Mouse (Mus musculus) kidney, postnatal 0 days (tissue): ENCODE results near the gene Ecpas. TPM values are rescaled to one million over a fixed set of nuclear protein-coding genes. Genes with fewer than 3 reads are reported as not detected.

Experiments
- ATAC-seq: fragments of 200-750 bp; cut with Nextera tagmentation; replicated peaks from 2 replicates; pipeline ENCODE4 v1.8.0; 2017; ENCODE audit warnings: low read depth, moderate number of reproducible peaks, moderate TSS enrichment, moderate library complexity; ENCODE audit not compliant: low FRiP score
- DNase-seq: peaks from one replicate; pipeline ENCODE4 v3.0.0-alpha.2; 2016; ENCODE audit warnings: low spot score
- H3K27ac ChIP-seq: fragments of 300-500 bp; sonication (generic); 2 replicates; pipeline ENCODE4 v1.5.1; 2014; ENCODE audit warnings: mild to moderate bottlenecking
- H3K27me3 ChIP-seq: fragments of 300-500 bp; sonication (generic); 2 replicates; pipeline ENCODE4 v1.6.1; 2014; ENCODE audit warnings: low read length, mixed read lengths; ENCODE audit not compliant: insufficient read depth
- H3K36me3 ChIP-seq: fragments of 300-500 bp; sonication (generic); 2 replicates; pipeline ENCODE4 v1.6.1; 2014; ENCODE audit warnings: low read length, mixed read lengths; ENCODE audit not compliant: insufficient read depth
- H3K4me1 ChIP-seq: fragments of 300-500 bp; sonication (generic); replicated peaks from 2 replicates; pipeline ENCODE4 v1.6.1; 2014; ENCODE audit warnings: antibody characterized with exemption, low read length, mixed read lengths; ENCODE audit not compliant: insufficient read depth
- H3K4me2 ChIP-seq: fragments of 300-500 bp; sonication (generic); 2 replicates; pipeline ENCODE4 v1.6.1; 2014; ENCODE audit warnings: mild to moderate bottlenecking, low read length, moderate library complexity, mixed read lengths
- H3K4me3 ChIP-seq: fragments of 300-500 bp; sonication (generic); replicated peaks from 2 replicates; pipeline ENCODE4 v1.5.1; 2014; ENCODE audit warnings: low read depth, low read length
- H3K9ac ChIP-seq: fragments of 300-500 bp; sonication (generic); 2 replicates; pipeline ENCODE4 v1.6.1; 2014; ENCODE audit warnings: low read depth, low read length
- H3K9me3 ChIP-seq: fragments of 300-500 bp; sonication (generic); replicated peaks from 2 replicates; pipeline ENCODE4 v1.6.1; 2016; ENCODE audit warnings: low read length, inconsistent platforms, mixed read lengths
- CTCF ChIP-seq: IDR thresholded peaks from 2 replicates; pipeline ENCODE4 v1.5.1; 2016; ENCODE audit warnings: antibody characterized with exemption, low read depth, mild to moderate bottlenecking, moderate library complexity
- WGBS: fragments of 180-500 bp; shearing (Covaris S2); extraction: QIAGEN DNeasy Blood & Tissue Kit; methylation state at CpG from one replicate; pipeline ENCODE4 v1.1.7; 2014; 5-methylcytosine and 5-hydroxymethylcytosine counted together
- polyA plus RNA-seq: library from polyadenylated mRNA; unstranded; fragments of >200 nt; fragmentation: Nextera tagmentation; extraction: Ambion mirVana; gene quantifications from 2 replicates; pipeline ENCODE4 v1.2.1, GENCODE M21; 2015

The Ecpas gene
- polyA plus RNA-seq, 1 experiment from 2014 or later = 26.5 TPM

GRCm38 (mm10) chr4:58885341-58885740 is 27.2 kb downstream of the Ecpas start:
- Histone ChIP-seq H3K4me1 (no peaks in the 10 kb centered on the region), H3K9ac (no peak overlapping the region), H3K27ac (no peak overlapping the region), H3K36me3 (no peaks in the 10 kb centered on the region), H3K9me3 (no peaks in the 10 kb centered on the region), H3K27me3 (no peaks in the 10 kb centered on the region), H3K4me3 (no peak overlapping the region), H3K4me2 (no peak overlapping the region)
- ATAC-seq = no peak
- no peak for TF ChIP-seq CTCF
- WGBS = 48% methylated on average over 5 of the region's 5 CpGs
- DNase-seq = peak; percentile 77

GRCm38 (mm10) chr4:58883841-58884240 is 28.7 kb downstream of the Ecpas start:
- no peaks in the 10 kb centered on the region for H3K36me3 ChIP-seq
- no peak overlapping the region for H3K4me3 ChIP-seq
- no peaks in the 10 kb centered on the region for H3K27me3 ChIP-seq
- no peak overlapping the region for H3K27ac ChIP-seq
- 48% methylated on average over 2 of the region's 2 CpGs for WGBS
- TF ChIP-seq CTCF = no peak
- DNase-seq (no peak), ATAC-seq (no peak)
- no peaks in the 10 kb centered on the region for H3K4me1 ChIP-seq
- no peak overlapping the region for H3K4me2 ChIP-seq
- no peak overlapping the region for H3K9ac ChIP-seq
- no peaks in the 10 kb centered on the region for H3K9me3 ChIP-seq

DNA sequence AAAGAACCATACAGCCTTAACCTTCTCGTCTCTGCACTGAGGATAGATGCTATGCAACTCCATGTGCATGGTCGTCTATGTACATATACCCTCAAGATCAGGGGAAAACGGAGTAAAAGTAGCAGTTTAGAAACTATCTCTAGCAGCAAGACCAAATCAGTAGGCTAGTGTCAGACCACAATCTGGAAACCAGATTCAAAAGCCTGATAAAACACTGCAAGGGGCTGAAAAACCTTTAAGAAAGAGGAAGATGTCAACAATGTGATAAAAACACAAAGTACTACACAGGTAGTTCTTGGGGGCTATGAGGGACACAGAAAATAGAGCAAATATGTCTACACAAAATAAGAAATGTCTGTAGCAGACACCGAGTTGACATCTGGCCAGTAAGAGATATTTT is 38.2 kb downstream of the Ecpas start:
- Histone ChIP-seq H3K4me1 (no peaks in the 10 kb centered on the region), H3K27me3 (no peaks in the 10 kb centered on the region), H3K4me3 (no peak overlapping the region), H3K4me2 (no peak overlapping the region), H3K27ac (no peak overlapping the region), H3K36me3 (peaks cover 3% of the 10 kb centered on the region; the same call in 1 of the 2 replicates), H3K9me3 (no peaks in the 10 kb centered on the region), H3K9ac (no peak overlapping the region)
- no peak for TF ChIP-seq CTCF
- DNase-seq (no peak), ATAC-seq (no peak)
- 92% methylated on average over 4 of the region's 4 CpGs for WGBS

DNA sequence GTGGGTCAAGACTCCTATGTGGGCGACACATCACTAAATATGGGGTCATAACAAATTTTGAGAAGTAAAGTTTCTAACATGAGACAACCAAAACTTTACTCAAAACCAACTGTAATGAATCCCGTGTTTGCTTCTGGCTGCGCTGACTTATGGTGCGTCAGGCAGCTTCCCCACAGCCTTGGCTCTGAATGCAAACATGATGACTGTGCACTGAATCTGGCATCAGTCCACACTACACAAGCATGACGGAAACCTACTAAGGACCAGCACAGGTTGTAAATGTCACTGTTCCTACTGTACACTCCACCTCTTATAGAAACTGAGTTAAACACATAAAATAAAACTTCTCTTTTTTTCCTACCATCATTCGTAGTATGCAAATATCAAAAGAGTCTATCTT is 45.3 kb downstream of the Ecpas start:
- H3K9ac ChIP-seq = no peak overlapping the region
- H3K36me3 ChIP-seq = 0 out of 2 replicates have a peak, but pooled peaks cover 3% of the 10 kb centered on the region
- no peaks in the 10 kb centered on the region for H3K9me3 ChIP-seq
- no peak overlapping the region for H3K27ac ChIP-seq
- no peaks in the 10 kb centered on the region for H3K4me1 ChIP-seq
- 74% methylated on average over 6 of the region's 6 CpGs for WGBS
- no peak overlapping the region for H3K4me2 ChIP-seq
- H3K4me3 ChIP-seq = no peak overlapping the region
- ATAC-seq = no peak
- no peaks in the 10 kb centered on the region for H3K27me3 ChIP-seq
- no peak for TF ChIP-seq CTCF
- peak; percentile 25 for DNase-seq

DNA sequence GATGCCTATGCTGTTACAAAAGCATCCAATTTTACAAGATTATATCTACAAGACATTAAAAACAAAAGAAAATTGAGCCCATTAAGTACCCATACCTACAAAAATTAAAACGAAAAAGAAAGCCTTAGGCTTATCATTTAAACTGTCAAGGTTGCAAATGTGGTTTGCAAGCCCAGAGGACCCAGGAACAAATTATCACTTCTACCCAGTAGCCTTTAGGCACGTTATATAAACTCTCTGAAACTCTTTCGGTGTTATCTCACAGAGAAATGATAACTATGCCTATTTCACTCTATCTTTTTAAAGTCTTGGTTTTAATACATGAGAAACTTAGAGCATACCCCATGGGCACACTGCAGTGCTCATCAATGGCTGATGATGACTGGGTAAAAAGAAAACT is 79.6 kb downstream of the Ecpas start:
- no peak for DNase-seq
- Histone ChIP-seq H3K9ac (no peak overlapping the region), H3K4me2 (no peak overlapping the region), H3K27me3 (no peaks in the 10 kb centered on the region), H3K36me3 (peaks cover 22% of the 10 kb centered on the region), H3K4me1 (no peaks in the 10 kb centered on the region), H3K27ac (no peak overlapping the region), H3K9me3 (no peaks in the 10 kb centered on the region), H3K4me3 (no peak overlapping the region)
- WGBS = 88% methylated on average over 3 of the region's 3 CpGs
- ATAC-seq = no peak
- no peak for TF ChIP-seq CTCF

DNA sequence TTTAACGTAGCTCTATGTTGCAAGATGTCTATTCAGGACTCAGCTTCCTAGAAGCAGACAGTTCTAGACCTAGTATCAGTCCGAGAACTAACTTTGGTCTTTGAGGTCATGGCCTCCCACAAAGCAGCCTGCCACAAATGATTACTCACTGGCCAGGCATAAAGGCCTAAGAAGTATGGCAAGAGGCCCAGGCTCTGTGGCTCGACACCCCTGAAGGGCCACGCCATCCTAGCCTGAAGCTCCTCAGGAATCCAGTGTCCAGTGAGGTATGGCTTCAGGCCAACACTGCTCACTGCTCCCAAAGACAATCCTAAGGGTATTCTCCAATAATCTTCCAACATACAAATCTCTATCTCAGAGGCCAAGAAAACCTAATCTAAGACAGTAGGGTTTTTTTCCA is 86.6 kb downstream of the Ecpas start:
- no peak overlapping the region for H3K27ac ChIP-seq
- H3K4me3 ChIP-seq = no peak overlapping the region
- no peak overlapping the region for H3K4me2 ChIP-seq
- ATAC-seq = no peak
- H3K9ac ChIP-seq = no peak overlapping the region
- no peak for DNase-seq
- peaks cover 43% of the 10 kb centered on the region for H3K36me3 ChIP-seq
- H3K27me3 ChIP-seq = no peaks in the 10 kb centered on the region
- H3K9me3 ChIP-seq = no peaks in the 10 kb centered on the region
- H3K4me1 ChIP-seq = no peaks in the 10 kb centered on the region
- 81% methylated on average over 4 of the region's 4 CpGs for WGBS
- no peak for TF ChIP-seq CTCF

DNA sequence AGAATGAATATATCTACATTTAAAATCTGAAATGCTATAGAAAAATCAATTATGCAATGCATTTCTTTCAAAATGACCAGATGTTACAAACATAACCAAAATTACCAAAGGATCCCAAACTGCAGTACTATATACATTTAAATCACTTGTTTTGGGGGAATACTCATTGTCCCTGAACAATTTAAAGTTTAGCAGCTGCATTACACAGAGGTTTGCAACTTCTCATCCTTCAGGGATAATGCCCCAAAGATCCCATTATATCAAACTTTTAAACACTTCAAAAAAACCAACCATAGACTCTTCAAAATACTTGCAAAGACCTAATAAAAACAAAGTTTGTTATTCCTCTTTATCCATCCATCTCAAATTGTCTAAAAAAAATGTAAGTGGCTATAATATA is 124.9 kb downstream of the Ecpas start, which contains the start of gene Olfr267:
Olfr267 (minus strand) TSS at position 101 of the 400 bp plus-strand sequence.
- Histone ChIP-seq H3K9ac (no peak within 1 kb of the TSS), H3K36me3 (no peaks in the 10 kb centered on the region), H3K4me1 (no peaks in the 10 kb centered on the region), H3K4me2 (no peak within 1 kb of the TSS), H3K27ac (no peak within 1 kb of the TSS), H3K4me3 (no peak within 1 kb of the TSS), H3K27me3 (no peaks in the 10 kb centered on the region), H3K9me3 (no peaks in the 10 kb centered on the region)
- TF ChIP-seq CTCF = no peak
- no peak for DNase-seq
- ATAC-seq = no peak
